Mouse (Mus musculus) layer of hippocampus, postnatal 25 days (tissue): ENCODE measurements around the gene Nxpe4. TPM values are rescaled to one million over a fixed set of nuclear protein-coding genes. Genes with fewer than 3 reads are reported as not detected.

Experiments used
- DNase-seq, 2 experiments: peaks; one replicate each; pipeline ENCODE4 v3.0.0; 2022; ENCODE audit warnings: mixed read lengths in 2 of 2, low spot score in 1 of 2; ENCODE audit errors: extremely low spot score in 1 of 2
- total RNA-seq, 2 experiments: library from RNA; stranded (reverse); gene quantifications; 2 replicates each; pipeline ENCODE4 v1.2.3; 2021

Gene Nxpe4
- total RNA-seq, 2 experiments from 2014 or later: 9.1 to 11.2 TPM

DNA sequence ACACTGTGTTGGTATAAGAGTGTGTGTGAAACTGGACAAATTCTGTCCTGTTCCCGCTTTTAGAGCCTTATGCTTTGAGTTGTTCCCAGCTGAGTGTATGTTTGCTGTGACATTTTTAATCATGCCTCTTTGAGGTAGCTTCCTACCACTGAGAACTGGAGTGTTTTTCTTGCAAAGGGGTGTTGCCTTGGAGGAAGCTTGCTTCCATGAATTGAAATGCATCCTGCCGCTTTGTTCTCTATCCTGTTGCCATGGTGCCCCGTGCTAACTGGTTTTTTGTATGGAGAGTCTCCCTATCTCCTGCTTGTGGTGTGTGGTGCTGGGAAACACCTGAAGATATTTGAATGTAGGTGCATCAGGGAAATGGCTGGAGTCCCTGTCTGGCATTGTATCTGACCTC, 152.4 kb downstream of the Nxpe4 start:
- peak in 1 of 2 experiments; percentile 8 for DNase-seq

DNA sequence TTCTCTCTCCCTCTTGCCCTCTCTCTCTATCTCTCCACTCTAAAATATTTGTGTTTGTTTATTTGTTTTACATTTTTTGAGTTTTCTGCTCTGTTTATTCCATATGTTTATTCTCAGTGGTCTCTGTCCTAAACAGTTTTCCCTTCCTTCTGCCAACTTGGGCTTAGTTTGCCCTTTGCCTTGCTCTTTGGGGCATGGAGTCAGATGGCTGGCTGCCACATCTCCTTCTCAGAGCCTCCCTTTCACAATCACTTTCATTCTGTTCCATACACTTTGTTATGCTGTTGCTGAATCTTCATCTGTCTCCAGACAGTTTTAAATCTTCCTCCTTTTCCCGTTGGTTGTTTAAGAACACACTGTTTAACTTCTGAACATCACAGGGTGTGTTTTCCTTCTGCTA, 154.0 kb downstream of the Nxpe4 start:
- no peak for DNase-seq

DNA sequence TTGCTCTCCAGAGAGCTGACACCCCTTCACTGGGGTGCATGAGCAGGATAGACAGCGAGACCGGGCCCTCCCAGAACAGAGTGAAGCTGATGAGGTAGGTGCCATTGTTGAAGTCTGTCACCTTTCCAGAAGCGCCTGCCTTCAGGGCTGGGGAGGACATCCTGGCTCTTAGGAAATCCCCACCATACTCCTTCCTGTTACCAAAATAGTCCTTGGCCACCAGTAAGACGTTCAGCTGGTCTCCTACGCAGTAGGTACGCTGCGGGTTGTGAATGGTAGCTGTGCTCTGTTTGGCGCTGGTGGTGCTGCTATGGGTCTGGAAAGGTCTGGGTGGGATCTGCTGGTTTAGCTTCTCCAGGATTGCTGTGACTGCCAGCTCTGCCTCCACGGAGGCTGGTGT, 164.5 kb downstream of the Nxpe4 start:
- DNase-seq: no peak

DNA sequence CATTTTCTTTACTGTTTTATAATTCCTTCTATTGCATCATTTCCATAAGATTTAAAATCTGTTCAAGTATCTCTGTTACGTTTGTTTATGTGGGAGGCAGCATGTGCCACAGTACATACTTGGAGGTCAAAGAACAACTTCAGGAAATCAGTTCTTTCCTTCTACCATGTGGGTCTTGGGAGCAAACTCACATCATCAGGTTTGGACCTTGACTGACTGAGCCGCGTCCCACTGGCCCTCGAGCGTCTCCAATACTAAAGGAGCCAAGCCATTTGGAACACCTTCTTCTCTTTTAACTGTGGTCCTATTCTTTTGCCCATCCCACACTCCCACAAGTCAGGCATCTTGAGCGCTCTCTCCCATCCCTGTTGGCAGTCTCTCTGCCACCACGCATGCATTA, 167.8 kb downstream of the Nxpe4 start:
- DNase-seq: no peak

DNA sequence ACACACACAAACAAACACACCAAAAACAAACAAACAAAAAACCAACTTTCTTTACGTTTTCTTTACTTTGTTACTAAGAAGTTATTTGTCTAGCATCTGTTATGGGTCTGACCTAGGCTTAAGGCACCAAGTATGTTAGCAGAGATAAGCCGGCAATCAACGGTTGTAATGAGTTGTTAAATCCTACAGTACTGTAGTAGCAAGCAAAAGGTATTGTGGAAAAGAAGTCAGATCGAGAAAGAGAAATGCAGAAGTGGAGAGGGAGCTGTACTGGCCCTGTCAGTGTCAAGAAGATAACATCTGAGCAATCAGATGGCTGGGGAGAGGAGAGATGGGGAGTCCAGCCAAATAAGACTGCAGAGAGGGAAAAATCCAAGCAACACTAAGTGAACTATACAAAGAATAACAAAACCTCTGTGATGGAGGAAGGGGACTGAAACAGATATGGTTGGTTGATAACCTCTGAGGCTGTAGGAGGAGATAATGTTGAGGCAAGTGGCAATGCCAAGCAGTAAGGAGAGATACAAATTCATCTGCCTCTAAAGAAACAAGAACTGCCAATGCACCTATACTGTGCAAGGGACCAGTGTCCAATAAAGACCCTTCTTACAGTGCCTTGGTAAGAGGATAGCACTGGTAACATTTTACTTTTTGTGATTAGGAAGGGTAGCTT, 177.1 kb downstream of the Nxpe4 start:
- no peak for DNase-seq

DNA sequence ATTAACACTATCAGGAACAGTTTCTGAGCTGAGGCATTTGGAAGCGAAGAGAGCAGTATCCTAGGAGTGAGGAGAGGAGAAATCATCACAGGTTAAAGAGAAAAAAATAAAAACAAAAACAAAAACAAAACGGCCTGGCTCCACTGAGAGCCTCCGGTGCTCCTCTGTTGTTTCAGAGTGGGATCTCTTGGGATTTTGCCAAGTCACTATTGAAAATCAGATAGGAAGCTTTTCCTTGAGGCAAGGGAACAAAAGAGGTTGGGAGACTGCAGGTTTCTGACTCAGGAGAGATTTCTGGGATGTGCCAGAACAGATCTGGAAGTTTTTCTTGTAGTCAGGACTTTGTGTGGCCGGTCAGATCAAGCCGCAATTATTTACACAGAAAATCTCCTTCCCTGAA, 177.7 kb downstream of the Nxpe4 start:
- DNase-seq: no peak

DNA sequence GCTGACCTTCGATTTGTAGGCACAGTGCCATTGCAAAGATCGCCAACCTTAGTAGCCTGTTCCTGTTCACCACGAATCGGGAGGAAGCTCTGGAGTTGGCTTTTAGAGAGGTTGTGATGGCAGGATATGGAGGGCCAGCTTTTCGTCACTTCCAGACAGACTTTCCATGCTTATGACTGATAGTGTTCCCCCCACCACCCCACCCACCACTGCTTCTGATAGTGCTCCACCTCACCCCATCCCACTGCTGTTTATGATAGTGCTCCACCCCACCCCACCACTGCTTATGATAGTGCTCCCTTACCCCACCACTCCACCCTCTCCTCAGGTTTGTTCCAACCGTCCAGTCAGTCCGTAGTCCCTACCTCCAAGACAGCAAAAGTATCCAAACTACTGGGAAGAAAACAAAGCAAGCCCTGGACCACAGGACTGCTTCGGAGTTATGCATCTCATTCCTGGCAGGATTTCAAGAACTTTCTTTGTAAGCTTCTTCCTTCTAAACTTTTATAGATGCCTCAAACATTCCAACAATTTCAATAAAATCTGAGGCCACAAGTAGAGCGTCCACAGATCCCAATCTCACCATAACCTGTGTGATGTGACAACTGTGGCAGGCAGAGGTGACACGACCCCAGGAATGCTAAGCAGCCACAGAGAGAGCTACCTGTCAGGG, 179.0 kb downstream of the Nxpe4 start:
- DNase-seq: no peak

DNA sequence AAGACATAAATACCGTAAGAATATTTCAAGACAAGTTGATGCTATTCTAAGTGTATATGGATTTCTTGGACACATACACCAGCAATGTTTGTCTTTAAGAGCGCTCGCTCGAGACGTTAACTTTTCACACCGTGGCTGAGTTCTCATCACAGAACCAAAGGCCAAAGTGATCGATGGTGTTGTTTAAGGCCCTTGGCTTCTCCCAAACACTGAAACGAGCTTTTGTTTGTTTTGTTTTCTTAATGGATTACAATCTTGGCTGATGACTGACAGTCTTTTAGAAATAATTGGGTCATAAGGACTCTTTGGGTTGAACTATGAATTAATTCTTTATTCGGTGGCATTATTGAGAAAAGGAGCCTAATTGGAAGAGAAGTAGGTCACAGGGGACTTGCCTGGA, 183.6 kb downstream of the Nxpe4 start:
- no peak for DNase-seq

DNA sequence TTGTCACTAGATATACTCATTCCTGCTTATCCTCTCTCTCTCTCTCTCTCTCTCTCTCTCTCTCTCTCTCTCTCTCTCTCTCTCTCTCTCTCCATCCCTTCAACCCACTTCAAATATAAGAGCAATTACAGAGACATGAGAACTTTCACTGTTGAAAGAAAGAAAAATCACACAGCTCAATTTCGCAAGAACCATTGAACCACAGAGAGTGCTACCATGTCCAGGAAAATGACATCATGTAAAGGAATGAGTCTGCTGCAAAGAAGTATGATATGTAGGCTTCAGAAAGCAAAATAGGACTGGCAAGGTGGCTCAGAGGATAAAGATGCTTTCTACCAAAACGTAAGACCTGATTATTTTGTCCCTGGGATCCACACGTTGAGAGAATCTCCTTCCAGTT, 184.0 kb downstream of the Nxpe4 start:
- no peak for DNase-seq

DNA sequence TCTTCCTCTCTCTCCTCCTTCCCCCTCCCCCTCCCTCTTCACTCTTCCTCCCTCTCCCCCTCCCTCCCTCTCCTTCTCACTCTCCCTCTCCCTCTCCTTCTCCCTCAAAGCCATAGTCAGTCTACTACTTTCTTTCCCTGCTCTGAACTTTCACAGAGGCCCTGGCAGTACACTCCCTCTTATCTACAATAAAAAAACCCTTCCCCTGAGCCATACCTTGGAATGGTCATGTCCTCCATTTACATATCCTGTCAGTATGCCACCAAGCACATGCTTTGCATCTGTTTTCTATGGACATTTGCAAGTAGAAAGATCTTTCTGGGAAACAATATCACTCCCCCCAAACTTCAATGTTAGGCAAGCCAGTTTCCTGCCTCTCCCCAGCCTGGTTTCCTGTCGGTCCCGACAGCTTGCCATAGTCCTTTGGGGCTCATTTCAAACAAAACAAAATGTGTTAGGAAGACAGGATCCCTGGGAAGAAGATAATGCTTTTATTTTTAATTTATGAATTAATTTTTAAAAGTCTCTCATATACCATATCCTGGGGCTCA, 191.4 kb downstream of the Nxpe4 start, which contains the start of gene Nxpe2:
TSS of gene Nxpe2 (minus strand) at position 307 of the 551 bp plus-strand sequence.
- no peak for DNase-seq

DNA sequence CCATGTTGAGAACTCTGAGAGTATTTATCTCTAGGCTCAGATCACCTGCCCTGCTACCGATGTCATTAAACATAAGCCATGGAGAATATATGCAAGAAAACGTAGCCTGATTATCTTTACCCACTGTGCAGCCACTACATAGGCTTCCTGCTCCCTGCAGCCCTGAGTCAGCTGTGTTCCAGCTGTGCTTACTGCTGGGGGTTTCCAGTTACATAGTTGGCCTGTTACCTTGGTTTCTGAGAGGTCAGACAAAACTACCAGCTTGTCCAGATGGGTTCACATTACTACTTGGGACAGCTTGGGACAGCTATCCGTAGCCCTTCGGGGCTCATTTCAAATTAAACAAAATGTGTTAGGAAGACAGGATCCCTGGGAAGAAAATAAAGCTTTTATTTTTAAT, 192.3 kb downstream of the Nxpe4 start:
- no peak for DNase-seq

DNA sequence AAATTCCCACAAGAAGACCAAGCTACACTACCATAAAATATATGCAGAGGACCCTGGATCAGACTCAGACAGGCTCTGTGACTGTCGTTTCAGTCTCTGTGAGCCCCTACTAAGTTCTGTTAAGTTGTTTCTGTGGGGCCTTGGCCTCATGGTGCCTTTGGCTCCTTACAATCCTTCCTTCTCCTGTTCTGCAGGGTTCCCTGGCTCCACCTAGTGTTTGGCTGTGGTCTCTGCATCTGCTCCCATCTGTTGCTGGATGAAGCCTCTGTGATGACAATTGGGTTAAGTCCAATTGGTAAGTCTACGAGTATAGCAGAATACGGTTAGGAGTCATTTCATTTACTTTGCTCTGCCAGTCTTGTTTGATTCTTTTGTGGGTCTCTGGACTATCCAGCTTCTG, 193.0 kb downstream of the Nxpe4 start:
- peak; percentile 43 to 74 for DNase-seq

DNA sequence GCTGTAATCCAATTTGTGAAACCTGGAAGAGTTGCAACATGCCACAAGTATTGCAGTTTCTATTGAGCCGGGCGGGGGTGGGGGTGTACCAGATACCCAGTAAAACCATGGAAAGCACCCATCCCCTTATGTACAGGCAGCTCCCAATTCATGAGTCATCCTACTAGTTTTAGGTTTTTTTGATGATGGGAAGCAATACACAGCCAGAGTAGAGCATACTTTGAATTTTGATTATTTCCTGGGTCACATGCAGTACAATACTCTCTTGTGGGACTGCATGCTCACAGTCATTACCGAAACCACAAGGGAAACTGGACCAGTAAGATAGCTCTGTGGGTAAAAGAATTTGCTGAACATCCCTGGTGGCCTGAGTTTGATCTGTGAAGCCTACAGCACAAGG, 195.3 kb downstream of the Nxpe4 start:
- no peak for DNase-seq

DNA sequence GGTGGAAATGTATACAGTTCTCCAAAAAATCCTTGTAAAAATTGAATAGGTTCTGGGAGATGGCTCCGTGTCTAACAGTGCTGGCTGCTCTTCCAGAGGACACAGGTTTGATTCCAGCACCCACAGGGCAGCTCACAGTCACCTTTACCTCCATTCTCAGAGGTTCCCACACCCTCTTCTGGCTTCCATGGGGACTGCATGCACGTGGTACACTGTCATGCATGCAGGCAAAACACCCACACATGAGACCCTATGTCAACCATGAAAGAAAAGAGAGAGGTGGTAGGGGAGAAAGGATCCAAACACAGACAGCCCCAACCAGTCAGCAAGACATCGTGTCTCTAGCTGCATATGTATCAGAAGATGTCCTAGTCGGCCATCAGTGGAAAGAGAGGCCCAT, 199.0 kb downstream of the Nxpe4 start:
- no peak for DNase-seq

DNA sequence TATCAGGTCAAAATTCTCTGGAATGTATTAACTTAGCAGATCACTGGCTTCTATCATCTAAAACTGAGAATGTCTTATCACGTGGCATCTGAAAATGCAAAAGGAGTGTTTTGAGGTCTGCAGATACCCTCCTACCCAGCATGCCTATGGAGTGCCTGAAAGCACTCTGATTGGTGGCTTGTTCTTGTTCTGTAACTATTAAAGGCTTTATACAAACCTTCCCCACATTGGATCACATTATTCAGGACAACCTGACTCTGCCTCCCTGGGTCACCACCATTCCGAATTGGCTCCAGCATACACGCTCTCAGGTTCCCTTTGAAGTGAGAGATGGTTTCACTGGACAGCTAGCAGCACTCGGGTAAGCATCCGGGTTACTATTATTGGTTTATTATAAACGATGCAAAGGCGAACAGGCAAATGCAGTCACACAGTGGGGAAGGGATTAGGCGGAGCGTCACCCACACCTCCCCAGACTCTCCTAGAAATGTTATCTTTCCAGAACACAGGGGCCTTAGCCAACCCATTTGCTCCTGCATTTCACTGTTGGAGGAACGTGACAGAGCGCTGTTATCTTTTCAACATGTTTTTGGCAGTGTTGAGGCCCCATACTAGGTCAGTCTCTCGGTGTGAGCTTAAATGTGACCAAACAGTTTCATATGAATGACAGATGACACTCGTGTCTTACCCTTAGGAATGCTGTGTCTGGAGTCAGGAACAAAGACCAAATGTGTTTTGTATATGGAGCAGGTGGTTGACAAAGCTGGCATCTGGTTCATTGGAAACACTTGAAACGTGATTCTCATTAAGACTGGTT, 200.2 kb downstream of the Nxpe4 start:
- no peak for DNase-seq

DNA sequence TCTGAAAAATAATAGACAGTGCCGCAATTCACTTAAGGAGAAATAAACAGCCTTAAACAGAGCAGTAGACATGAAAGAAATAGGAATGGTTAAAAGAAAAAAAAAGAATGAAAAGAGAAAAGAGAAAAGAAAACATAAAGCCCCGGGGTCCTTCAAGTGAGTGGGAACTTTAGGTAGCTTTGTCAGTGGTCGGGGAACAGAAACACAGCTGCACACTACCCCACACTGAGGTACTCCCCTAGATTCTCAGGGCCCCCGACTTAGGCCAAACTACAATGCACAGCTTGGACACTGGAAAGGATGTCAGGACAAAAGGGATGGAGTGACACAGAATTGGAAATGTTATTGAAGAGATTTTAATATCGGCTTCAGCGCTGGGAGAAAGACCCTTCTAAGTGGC, 200.9 kb downstream of the Nxpe4 start:
- DNase-seq: no peak

DNA sequence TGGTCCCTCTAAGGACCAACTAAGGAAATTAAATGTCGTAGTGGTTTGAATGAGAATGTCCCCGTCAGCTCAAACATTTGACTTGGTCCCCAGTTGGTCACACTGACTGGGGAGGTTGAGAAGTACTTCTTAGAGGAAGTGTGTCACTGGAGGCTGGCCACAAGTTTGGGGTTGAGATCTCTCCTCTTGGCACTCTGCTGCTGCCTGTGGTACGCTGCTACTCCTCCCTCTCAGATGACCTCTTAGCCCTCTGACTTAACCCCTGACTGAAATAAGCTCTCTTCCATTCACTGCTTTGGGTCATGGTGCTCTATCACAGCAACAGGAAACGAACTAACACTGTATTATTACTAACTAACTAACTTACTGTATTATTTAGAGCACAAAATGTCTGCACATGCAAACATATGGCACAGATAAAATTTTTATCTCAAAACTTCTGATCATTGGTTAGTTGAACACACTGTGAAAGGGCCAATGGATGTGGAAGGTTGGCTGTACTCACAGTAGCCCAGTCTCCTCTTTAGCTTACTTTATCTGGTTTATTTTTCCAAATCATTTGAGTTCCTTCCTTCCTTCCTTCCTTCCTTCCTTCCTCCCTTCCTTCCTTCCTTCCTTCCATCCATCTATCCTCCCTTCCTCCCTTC, 211.5 kb downstream of the Nxpe4 start:
- no peak for DNase-seq

DNA sequence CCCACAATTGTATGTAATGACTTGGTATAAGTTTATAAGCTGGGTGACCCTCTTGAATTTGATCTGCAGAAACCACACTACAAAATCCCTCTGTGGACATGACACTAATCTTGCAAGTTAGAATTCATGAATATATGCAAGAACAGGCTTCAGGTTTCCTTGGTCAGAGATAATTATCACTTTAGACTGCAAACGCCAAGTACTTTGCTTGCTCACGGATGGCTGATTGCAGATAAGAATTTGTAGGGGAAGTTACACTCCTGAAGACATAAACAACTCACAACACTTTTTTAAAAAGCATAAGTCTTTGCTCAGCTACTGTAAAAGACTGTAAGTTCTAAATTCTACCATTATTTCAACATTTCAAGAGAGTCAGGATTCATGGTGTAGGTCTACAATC, 212.5 kb downstream of the Nxpe4 start:
- no peak for DNase-seq

DNA sequence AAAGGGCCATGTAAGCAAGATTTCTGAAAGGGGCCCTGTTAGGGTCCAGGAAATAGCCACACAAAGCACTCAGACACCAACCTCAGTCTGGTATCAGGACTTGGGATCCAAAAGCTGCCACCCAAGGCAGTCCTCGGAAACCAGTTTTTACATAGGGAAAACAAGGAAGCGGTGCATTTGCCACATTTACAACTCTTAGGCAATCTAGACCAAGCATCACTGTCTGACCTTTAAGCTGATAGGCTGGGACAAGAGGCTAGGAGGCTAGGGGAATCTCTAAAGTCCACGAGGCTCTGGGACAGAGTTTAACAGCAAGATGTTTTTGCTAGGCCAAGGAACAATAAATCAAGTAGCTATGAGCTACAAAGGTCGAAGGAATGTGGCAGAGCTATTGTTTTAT, 226.6 kb downstream of the Nxpe4 start:
- no peak for DNase-seq

DNA sequence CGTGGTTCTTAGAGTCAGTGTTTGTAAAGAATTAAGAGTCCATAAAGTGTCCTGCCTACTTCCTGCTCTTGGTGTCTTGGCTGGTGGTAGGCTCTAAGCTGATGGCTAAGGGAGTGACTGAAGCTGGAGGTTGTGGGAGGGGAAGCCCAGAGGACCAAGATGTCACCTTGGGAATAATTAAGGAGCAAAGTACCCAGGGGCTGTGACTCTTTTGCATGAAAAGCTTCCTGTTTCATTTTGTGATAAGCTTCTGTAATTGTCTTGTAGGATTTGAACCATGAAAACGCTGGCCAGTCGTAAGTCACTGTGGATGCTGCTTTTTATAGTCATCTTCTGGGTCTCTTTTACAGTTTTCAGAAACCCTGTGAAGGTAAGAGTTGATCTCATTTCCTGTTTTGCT, 228.2 kb downstream of the Nxpe4 start:
- no peak for DNase-seq
